Mouse (Mus musculus): ENCODE results near the gene Pxylp1. TPM values are rescaled to one million over a fixed set of nuclear protein-coding genes. Genes with fewer than 3 reads are reported as not detected.

Gene Pxylp1
- polyA plus RNA-seq, 1 experiment from 2014 or later = 6.5 TPM

GRCm38 (mm10) chr9:96893582-96893981 lies 1.1 kb upstream of the Pxylp1 start:
- WGBS = 38% methylated on average over 5 of the region's 5 CpGs
- H3K27ac ChIP-seq (ENCODE audit: low read length) = no peak overlapping the region
- no peak overlapping the region for H3K9ac ChIP-seq (replicated peaks; ENCODE audit: low read depth)

DNA sequence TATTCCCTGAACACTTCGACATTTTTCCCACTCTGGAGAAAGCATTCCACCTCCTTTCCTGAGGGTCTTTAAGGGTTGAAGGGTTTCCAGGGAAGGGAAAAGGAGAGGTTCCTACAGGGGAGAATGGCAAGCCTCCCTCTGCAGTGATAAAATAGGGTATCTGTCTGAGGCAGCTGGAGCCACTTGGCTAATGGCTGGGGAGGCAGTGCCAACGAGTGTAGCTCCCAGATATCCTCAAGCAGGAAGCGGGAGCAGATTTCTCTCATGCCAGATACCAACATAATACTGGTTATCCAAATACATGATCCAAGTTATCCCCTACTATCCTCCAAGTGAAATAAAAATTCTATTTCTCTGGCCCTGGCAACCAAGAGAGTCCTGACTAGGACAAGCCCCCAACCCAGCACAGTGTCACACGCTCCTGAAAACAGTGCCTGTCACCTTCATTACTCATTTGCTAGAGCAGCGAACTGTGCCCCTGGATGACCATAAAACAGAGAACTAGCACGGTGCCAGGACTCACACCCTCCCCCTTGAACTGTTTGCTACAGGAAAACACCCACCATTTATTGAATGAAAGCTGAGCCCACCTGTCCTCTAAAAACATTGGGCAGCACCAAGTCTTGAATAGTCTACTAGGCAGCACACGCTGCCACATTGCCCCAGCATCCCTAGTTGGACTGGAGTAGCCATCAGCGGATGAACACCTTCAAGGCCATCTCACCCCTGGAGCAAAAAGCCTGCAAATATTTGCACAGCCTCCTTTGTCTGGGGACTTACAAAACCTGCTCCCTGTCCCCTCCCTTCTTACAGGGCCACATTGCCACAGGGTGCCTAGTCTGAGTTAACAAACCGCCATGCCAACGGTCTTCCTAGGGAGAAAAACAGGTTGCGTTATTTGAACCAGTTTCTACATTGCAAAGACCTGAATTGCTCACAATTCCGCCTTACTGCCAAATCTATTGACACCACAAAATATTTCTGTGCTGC lies 833 bp downstream of the Pxylp1 start:
- WGBS = 57% methylated on average over 12 of the region's 12 CpGs
- peaks cover 4% of the 10 kb centered on the region; the same call in 1 of the 2 replicates for H3K4me1 ChIP-seq (ENCODE audit: insufficient read depth, low read depth, low read length)

More at GRCm38 (mm10) chr9:96893582-96893981, 1.1 kb upstream of the Pxylp1 start:
- Histone ChIP-seq H3K36me3 (ENCODE audit: insufficient read depth, low read length) (no peaks in the 10 kb centered on the region), H3K4me2 (replicated peaks; ENCODE audit: low read depth, low read length) (no peak overlapping the region), H3K9me3 (ENCODE audit: low read length) (no peaks in the 10 kb centered on the region), H3K4me1 (ENCODE audit: insufficient read depth, low read depth, low read length) (peaks cover 3% of the 10 kb centered on the region; the same call in 1 of the 2 replicates), H3K27me3 (replicated peaks; ENCODE audit: insufficient read depth, low read length) (no peaks in the 10 kb centered on the region), H3K4me3 (ENCODE audit: low read depth, low read length) (no peak overlapping the region)
- DNase-seq (ENCODE audit: low spot score) (no peak), ATAC-seq (no peak)
- TF ChIP-seq CTCF (IDR thresholded peaks at IDR 0.05) (no peak), EP300 (IDR thresholded peaks at IDR 0.05) (no peak)

GRCm38 (mm10) chr9:96890756-96891155 lies 1.7 kb downstream of the Pxylp1 start:
- no peak overlapping the region for H3K4me3 ChIP-seq (ENCODE audit: low read depth, low read length)
- no peak overlapping the region for H3K9ac ChIP-seq (replicated peaks; ENCODE audit: low read depth)
- no peaks in the 10 kb centered on the region for H3K36me3 ChIP-seq (ENCODE audit: insufficient read depth, low read length)
- WGBS = 91% methylated on average over 6 of the region's 6 CpGs
- peaks cover under 1% of the 10 kb centered on the region; the same call in 1 of the 2 replicates for H3K27me3 ChIP-seq (replicated peaks; ENCODE audit: insufficient read depth, low read length)
- no peak overlapping the region for H3K27ac ChIP-seq (ENCODE audit: low read length)
- no peaks in the 10 kb centered on the region for H3K9me3 ChIP-seq (ENCODE audit: low read length)
- no peak overlapping the region for H3K4me2 ChIP-seq (replicated peaks; ENCODE audit: low read depth, low read length)
- no peak for TF ChIP-seq EP300 (IDR thresholded peaks at IDR 0.05)
- TF ChIP-seq CTCF (IDR thresholded peaks at IDR 0.05) = no peak
- H3K4me1 ChIP-seq (ENCODE audit: insufficient read depth, low read depth, low read length) = peaks cover 4% of the 10 kb centered on the region; the same call in 1 of the 2 replicates
- no peak for DNase-seq (ENCODE audit: low spot score)
- no peak for ATAC-seq

More for the DNA sequence above, 833 bp downstream of the Pxylp1 start:
- Histone ChIP-seq H3K27me3 (replicated peaks; ENCODE audit: insufficient read depth, low read length) (no peaks in the 10 kb centered on the region), H3K27ac (ENCODE audit: low read length) (no peak overlapping the region), H3K4me2 (replicated peaks; ENCODE audit: low read depth, low read length) (no peak overlapping the region), H3K4me3 (ENCODE audit: low read depth, low read length) (no peak overlapping the region), H3K9me3 (ENCODE audit: low read length) (no peaks in the 10 kb centered on the region), H3K9ac (replicated peaks; ENCODE audit: low read depth) (no peak overlapping the region), H3K36me3 (ENCODE audit: insufficient read depth, low read length) (no peaks in the 10 kb centered on the region)
- ATAC-seq (no peak), DNase-seq (ENCODE audit: low spot score) (no peak)
- no peak for TF ChIP-seq EP300 (IDR thresholded peaks at IDR 0.05)

- WGBS = 83% methylated on average over 6 of the region's 6 CpGs
- TF ChIP-seq EP300 (IDR thresholded peaks at IDR 0.05) = no peak
- TF ChIP-seq CTCF (IDR thresholded peaks at IDR 0.05) = no peak
- Histone ChIP-seq H3K4me3 (ENCODE audit: low read depth, low read length) (no peak overlapping the region), H3K27me3 (replicated peaks; ENCODE audit: insufficient read depth, low read length) (peaks cover 3% of the 10 kb centered on the region; the same call in 1 of the 2 replicates), H3K9me3 (ENCODE audit: low read length) (no peaks in the 10 kb centered on the region), H3K36me3 (ENCODE audit: insufficient read depth, low read length) (no peaks in the 10 kb centered on the region), H3K4me2 (replicated peaks; ENCODE audit: low read depth, low read length) (no peak overlapping the region), H3K9ac (replicated peaks; ENCODE audit: low read depth) (no peak overlapping the region), H3K4me1 (ENCODE audit: insufficient read depth, low read depth, low read length) (peaks cover 4% of the 10 kb centered on the region; the same call in 1 of the 2 replicates), H3K27ac (ENCODE audit: low read length) (no peak overlapping the region)
- no peak for DNase-seq (ENCODE audit: low spot score)
- ATAC-seq = no peak
Measured at GRCm38 (mm10) chr9:96890266-96890665, 2.2 kb downstream of the Pxylp1 start.

DNA sequence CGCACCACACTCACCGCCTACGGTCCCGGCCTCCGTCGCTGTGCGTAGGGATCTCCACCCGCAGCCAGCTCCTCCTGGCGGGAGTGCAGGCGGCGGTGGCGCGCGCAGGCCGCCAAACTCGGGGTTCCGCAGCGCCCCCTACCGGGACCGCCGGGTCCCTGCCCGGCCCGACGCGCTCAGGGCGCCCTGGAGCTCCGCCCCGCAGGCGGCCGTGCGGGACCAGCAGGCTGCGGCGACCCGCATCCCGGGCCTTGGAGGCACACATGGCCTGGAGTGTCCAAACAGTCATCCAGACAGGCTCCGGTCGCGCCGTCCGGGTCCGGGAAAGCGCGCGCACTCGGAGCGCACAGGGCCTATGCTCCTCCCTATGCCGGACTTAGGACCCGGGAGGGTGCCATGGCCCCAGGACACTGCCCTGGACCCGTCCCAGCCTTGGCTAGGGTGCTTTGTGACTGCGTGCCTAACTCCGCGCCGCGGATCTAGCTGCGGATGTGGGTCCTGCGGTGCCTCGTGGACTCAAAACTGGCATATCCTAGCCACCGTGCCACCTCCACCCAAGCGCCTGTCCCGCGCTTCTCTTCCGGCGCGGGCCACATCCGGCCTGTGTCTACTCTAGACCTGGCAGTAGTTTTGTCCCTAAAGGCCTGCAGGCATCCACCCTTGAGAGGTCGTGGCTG lies 3.0 kb downstream of the Pxylp1 start:
- peak; percentile 91 for ATAC-seq
- no peaks in the 10 kb centered on the region for H3K9me3 ChIP-seq (ENCODE audit: low read length)
- DNase-seq (ENCODE audit: low spot score) = peak; percentile 87
- H3K36me3 ChIP-seq (ENCODE audit: insufficient read depth, low read length) = no peaks in the 10 kb centered on the region
- no peak for TF ChIP-seq EP300 (IDR thresholded peaks at IDR 0.05)
- peak; percentile 74 for TF ChIP-seq CTCF (IDR thresholded peaks at IDR 0.05)
- H3K4me1 ChIP-seq (ENCODE audit: insufficient read depth, low read depth, low read length) = peaks cover 4% of the 10 kb centered on the region; the same call in 1 of the 2 replicates
- H3K4me3 ChIP-seq (ENCODE audit: low read depth, low read length) = peak overlapping the region; percentile 56
- H3K9ac ChIP-seq (replicated peaks; ENCODE audit: low read depth) = peak overlapping the region; percentile 65
- peaks cover 3% of the 10 kb centered on the region; the same call in 1 of the 2 replicates for H3K27me3 ChIP-seq (replicated peaks; ENCODE audit: insufficient read depth, low read length)
- no peak overlapping the region for H3K27ac ChIP-seq (ENCODE audit: low read length)
- WGBS = under 1% methylated on average over 65 of the region's 66 CpGs
- H3K4me2 ChIP-seq (replicated peaks; ENCODE audit: low read depth, low read length) = peak overlapping the region; percentile 91
